Mouse (Mus musculus): ENCODE data around the gene Prune1.

- TF ChIP-seq CTCF (IDR thresholded peaks at IDR 0.05; ENCODE audit: borderline replicate concordance, extremely low read depth, insufficient read depth, insufficient read length) = no peak
- no peak for TF ChIP-seq POLR2A (IDR thresholded peaks at IDR 0.05; ENCODE audit: borderline replicate concordance, extremely low read depth, insufficient read depth, insufficient read length, poor library complexity, severe bottlenecking)
These were observed 48.4 kb downstream of the Prune1 start for GRCm38 (mm10) chr3:95233303-95233980.

Data from brain, embryonic 14.5 days (tissue).